Mouse (Mus musculus): Measurements from ENCODE around the gene Bbip1. TPM values are rescaled to one million over a fixed set of nuclear protein-coding genes. Genes with fewer than 3 reads are reported as not detected.

Gene Bbip1
- polyA plus RNA-seq, 1 experiment from 2014 or later: 121 TPM

- no peak for ATAC-seq (ENCODE audit: low FRiP score, low read depth)
- H3K4me3 ChIP-seq: no peak overlapping the region
These were observed 57.7 kb downstream of the Bbip1 start for GRCm38 (mm10) chr19:53886576-53887370.

GRCm38 (mm10) chr19:53885450-53885849 is 59.0 kb downstream of the Bbip1 start:
- Histone ChIP-seq H3K27ac (no peak overlapping the region), H3K27me3 (replicated peaks) (no peaks in the 10 kb centered on the region), H3K4me3 (no peak overlapping the region), H3K4me2 (replicated peaks) (no peak overlapping the region), H3K9ac (no peak overlapping the region), H3K9me3 (no peaks in the 10 kb centered on the region), H3K36me3 (no peaks in the 10 kb centered on the region), H3K4me1 (peaks cover 4% of the 10 kb centered on the region; the same call in 1 of the 2 replicates)
- ATAC-seq (ENCODE audit: low FRiP score, low read depth): no peak
- 50% methylated on average over 10 of the region's 10 CpGs for WGBS

More at GRCm38 (mm10) chr19:53886576-53887370, 57.7 kb downstream of the Bbip1 start:
- Histone ChIP-seq H3K9me3 (no peaks in the 10 kb centered on the region), H3K27me3 (replicated peaks) (no peaks in the 10 kb centered on the region), H3K27ac (no peak overlapping the region), H3K36me3 (no peaks in the 10 kb centered on the region), H3K4me1 (peaks cover 9% of the 10 kb centered on the region; the same call in 1 of the 2 replicates), H3K9ac (no peak overlapping the region), H3K4me2 (replicated peaks) (no peak overlapping the region)
- 89% methylated on average over 10 of the region's 10 CpGs for WGBS

- no peak overlapping the region for H3K4me2 ChIP-seq (replicated peaks)
- no peak for ATAC-seq (ENCODE audit: low FRiP score, low read depth)
- H3K36me3 ChIP-seq: no peaks in the 10 kb centered on the region
- no peak overlapping the region for H3K4me3 ChIP-seq
- no peak overlapping the region for H3K27ac ChIP-seq
- H3K4me1 ChIP-seq: peaks cover 4% of the 10 kb centered on the region; the same call in 1 of the 2 replicates
- no peak overlapping the region for H3K9ac ChIP-seq
- no peaks in the 10 kb centered on the region for H3K9me3 ChIP-seq
- 62% methylated on average over 5 of the region's 5 CpGs for WGBS
- H3K27me3 ChIP-seq (replicated peaks): no peaks in the 10 kb centered on the region
These were observed 62.6 kb downstream of the Bbip1 start for GRCm38 (mm10) chr19:53881786-53882185.

DNA sequence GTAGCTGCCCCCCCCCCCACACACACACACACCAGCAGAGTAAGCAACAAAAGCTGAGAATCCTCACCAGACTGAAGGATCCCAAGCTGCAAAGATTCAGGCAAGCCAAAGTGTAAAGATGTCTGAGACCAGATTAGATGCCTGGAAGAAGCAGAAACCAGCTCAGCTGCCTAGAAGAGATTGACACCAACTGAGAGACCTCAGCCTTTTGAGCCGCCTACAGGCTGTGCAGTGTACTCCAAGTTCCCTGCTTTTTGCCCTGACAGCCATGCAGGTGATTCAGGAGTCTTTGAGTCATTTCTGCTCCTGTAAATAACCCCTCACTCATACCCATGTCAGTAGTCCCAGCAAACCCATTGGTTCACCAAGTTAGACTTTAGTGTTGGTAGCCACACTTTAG is 64.0 kb downstream of the Bbip1 start:
- no peaks in the 10 kb centered on the region for H3K9me3 ChIP-seq
- peaks cover 1% of the 10 kb centered on the region; the same call in 1 of the 2 replicates for H3K4me1 ChIP-seq
- H3K4me2 ChIP-seq (replicated peaks): no peak overlapping the region
- H3K27ac ChIP-seq: no peak overlapping the region
- ATAC-seq (ENCODE audit: low FRiP score, low read depth): no peak
- H3K4me3 ChIP-seq: no peak overlapping the region
- H3K27me3 ChIP-seq (replicated peaks): no peaks in the 10 kb centered on the region
- 69% methylated on average over 1 of the region's 1 CpGs for WGBS
- no peaks in the 10 kb centered on the region for H3K36me3 ChIP-seq
- no peak overlapping the region for H3K9ac ChIP-seq

Other genes starting within 250 kb of the Bbip1 start
- 84.0 and 86.4 TPM in 2 replicates for gene Pdcd4, start 52.4 kb downstream of the Bbip1 start, polyA plus RNA-seq (2016; fragmentation: Nextera tagmentation; extraction: Ambion mirVana)
- gene Shoc2, start 321 bp downstream of the Bbip1 start, polyA plus RNA-seq (2016; fragmentation: Nextera tagmentation; extraction: Ambion mirVana): 64.9 and 72.0 TPM in 2 replicates
- gene Adra2a, start 99.5 kb upstream of the Bbip1 start, polyA plus RNA-seq (2016; fragmentation: Nextera tagmentation; extraction: Ambion mirVana): 2.7 and 3.6 TPM in 2 replicates

Measured in neural tube, embryonic 12.5 days (tissue).